Mouse (Mus musculus): ENCODE data around the gene Prrt2.

GRCm38 (mm10) chr7:127013385-127013784 is 7.6 kb downstream of the Prrt2 start:
- no peak for TF ChIP-seq EP300 (IDR thresholded peaks at IDR 0.05; ENCODE audit: insufficient read depth, low read depth, low read length)
- no peak for TF ChIP-seq CTCF (IDR thresholded peaks at IDR 0.05; ENCODE audit: low read depth, low read length)
